Mouse (Mus musculus) embryonic facial prominence, embryonic 11.5 days (tissue): ENCODE measurements around the gene Wrap53. TPM values are rescaled to one million over a fixed set of nuclear protein-coding genes. Genes with fewer than 3 reads are reported as not detected.

Experiments
- ATAC-seq: fragments of 200-750 bp; cut with Nextera tagmentation; replicated peaks from 2 replicates; pipeline ENCODE4 v1.8.0; 2017; ENCODE audit warnings: low read depth; ENCODE audit not compliant: insufficient number of reproducible peaks, low FRiP score, low TSS enrichment
- DNase-seq: peaks from one replicate; pipeline ENCODE4 v3.0.0-alpha.2; 2015; ENCODE audit warnings: low spot score
- H3K27ac ChIP-seq: fragments of 300-500 bp; sonication (generic); replicated peaks from 2 replicates; pipeline ENCODE4 v1.5.1; 2014; ENCODE audit warnings: mild to moderate bottlenecking, low read depth, low read length, control low read depth
- H3K27me3 ChIP-seq: fragments of 300-500 bp; sonication (generic); 2 replicates; pipeline ENCODE4 v1.6.1; 2014; ENCODE audit warnings: mild to moderate bottlenecking, low read length, moderate library complexity, mixed read lengths; ENCODE audit not compliant: control insufficient read depth, insufficient read depth
- H3K36me3 ChIP-seq: fragments of 300-500 bp; sonication (generic); replicated peaks from 2 replicates; pipeline ENCODE4 v1.6.1; 2014; ENCODE audit warnings: low read depth, mild to moderate bottlenecking, low read length, moderate library complexity, mixed read lengths; ENCODE audit not compliant: control insufficient read depth, insufficient read depth
- H3K4me1 ChIP-seq: fragments of 300-500 bp; sonication (generic); 2 replicates; pipeline ENCODE4 v1.6.1; 2014; ENCODE audit warnings: low read length, mixed read lengths; ENCODE audit not compliant: control insufficient read depth, insufficient read depth
- H3K4me2 ChIP-seq: fragments of 300-500 bp; sonication (generic); 2 replicates; pipeline ENCODE4 v1.6.1; 2014; ENCODE audit warnings: low read depth, mild to moderate bottlenecking, control low read depth, low read length, moderate library complexity
- H3K4me3 ChIP-seq: fragments of 300-500 bp; sonication (generic); 2 replicates; pipeline ENCODE4 v1.5.1; 2014; ENCODE audit warnings: low read depth, low read length, control low read depth
- H3K9ac ChIP-seq: fragments of 300-500 bp; sonication (generic); replicated peaks from 2 replicates; pipeline ENCODE4 v1.6.1; 2014; ENCODE audit warnings: mild to moderate bottlenecking, control low read depth, low read length
- H3K9me3 ChIP-seq: fragments of 300-500 bp; sonication (generic); replicated peaks from 2 replicates; pipeline ENCODE4 v1.6.1; 2016; ENCODE audit warnings: mild to moderate bottlenecking, low read length, inconsistent platforms, mixed read lengths; ENCODE audit not compliant: control insufficient read depth
- WGBS: fragments of 180-500 bp; shearing (Covaris S2); extraction: QIAGEN DNeasy Blood & Tissue Kit; methylation state at CpG from one replicate; pipeline ENCODE4 v1.1.7; 2014; 5-methylcytosine and 5-hydroxymethylcytosine counted together
- polyA plus RNA-seq: library from polyadenylated mRNA; unstranded; fragments of >200 nt; fragmentation: Nextera tagmentation; extraction: Ambion mirVana; gene quantifications from 2 replicates; pipeline ENCODE4 v1.2.1, GENCODE M21; 2014

Wrap53 gene
- polyA plus RNA-seq, 1 experiment from 2014 or later: 40.2 TPM

- 67% methylated on average over 2 of the region's 2 CpGs for WGBS
- Histone ChIP-seq H3K27ac (peak overlapping the region; percentile 25; the same call in 1 of the 2 replicates), H3K4me3 (no peak overlapping the region; the same call in 1 of the 2 replicates)
These were observed 26.4 kb upstream of the Wrap53 start for GRCm38 (mm10) chr11:69606491-69606795.

GRCm38 (mm10) chr11:69605726-69606490 is 25.9 kb upstream of the Wrap53 start, which contains the start of gene Atp1b2:
Gene Atp1b2 (minus strand): TSS chr11:69605942.
- H3K4me1 ChIP-seq: no peaks in the 10 kb centered on the region; the same call in 1 of the 2 replicates
- DNase-seq: peak; percentile 81
- WGBS: 3% methylated on average over 32 of the region's 32 CpGs
- peak within 1 kb of the TSS; percentile 100 for H3K4me2 ChIP-seq
- no peaks in the 10 kb centered on the region for H3K36me3 ChIP-seq
- H3K9me3 ChIP-seq: no peaks in the 10 kb centered on the region
- ATAC-seq: peak; percentile 82
- H3K4me3 ChIP-seq: peak within 1 kb of the TSS; percentile 56
- H3K9ac ChIP-seq: peak within 1 kb of the TSS; percentile 64
- peak within 1 kb of the TSS; percentile 25; the same call in 1 of the 2 replicates for H3K27ac ChIP-seq
- H3K27me3 ChIP-seq: peaks cover 10% of the 10 kb centered on the region

More at GRCm38 (mm10) chr11:69606491-69606795, 26.4 kb upstream of the Wrap53 start:
- DNase-seq (no peak), ATAC-seq (no peak)
- H3K9me3 ChIP-seq: no peaks in the 10 kb centered on the region
- H3K36me3 ChIP-seq: no peaks in the 10 kb centered on the region
- peak overlapping the region; percentile 100; the same call in 1 of the 2 replicates for H3K4me2 ChIP-seq
- H3K27me3 ChIP-seq: peaks cover 10% of the 10 kb centered on the region
- H3K9ac ChIP-seq: no peak overlapping the region; the same call in 1 of the 2 replicates
- no peaks in the 10 kb centered on the region for H3K4me1 ChIP-seq

- ATAC-seq: peak; percentile 14; the same call in 1 of the 2 replicates
- H3K4me2 ChIP-seq: peak overlapping the region; percentile 100
- H3K27me3 ChIP-seq: peaks cover 10% of the 10 kb centered on the region
- no peaks in the 10 kb centered on the region for H3K9me3 ChIP-seq
- H3K27ac ChIP-seq: no peak overlapping the region
- H3K4me1 ChIP-seq: peaks cover 3% of the 10 kb centered on the region
- H3K4me3 ChIP-seq: peak overlapping the region; percentile 56
- peak overlapping the region; percentile 64 for H3K9ac ChIP-seq
- no peaks in the 10 kb centered on the region for H3K36me3 ChIP-seq
- under 1% methylated on average over 64 of the region's 73 CpGs for WGBS
- peak; percentile 18 for DNase-seq
These were observed 25.0 kb upstream of the Wrap53 start for GRCm38 (mm10) chr11:69604795-69605664.

GRCm38 (mm10) chr11:69604347-69604746 is 24.3 kb upstream of the Wrap53 start:
- ATAC-seq (no peak), DNase-seq (no peak)
- H3K27ac ChIP-seq: no peak overlapping the region
- H3K27me3 ChIP-seq: peaks cover 10% of the 10 kb centered on the region
- peak overlapping the region; percentile 64 for H3K9ac ChIP-seq
- H3K9me3 ChIP-seq: no peaks in the 10 kb centered on the region
- peak overlapping the region; percentile 56 for H3K4me3 ChIP-seq
- H3K36me3 ChIP-seq: no peaks in the 10 kb centered on the region
- H3K4me2 ChIP-seq: peak overlapping the region; percentile 100
- peaks cover 4% of the 10 kb centered on the region for H3K4me1 ChIP-seq
- 50% methylated on average over 3 of the region's 3 CpGs for WGBS

- Histone ChIP-seq H3K4me3 (no peak overlapping the region), H3K9me3 (no peaks in the 10 kb centered on the region), H3K27me3 (peaks cover 10% of the 10 kb centered on the region), H3K27ac (no peak overlapping the region), H3K36me3 (no peaks in the 10 kb centered on the region), H3K4me2 (no peak overlapping the region), H3K9ac (no peak overlapping the region), H3K4me1 (peaks cover 4% of the 10 kb centered on the region)
- DNase-seq: no peak
- 71% methylated on average over 8 of the region's 8 CpGs for WGBS
- ATAC-seq: no peak
These were observed 23.5 kb upstream of the Wrap53 start for GRCm38 (mm10) chr11:69603516-69603915.

- Histone ChIP-seq H3K4me3 (no peak overlapping the region), H3K9me3 (no peaks in the 10 kb centered on the region), H3K4me2 (no peak overlapping the region), H3K27me3 (peaks cover 10% of the 10 kb centered on the region), H3K27ac (no peak overlapping the region), H3K9ac (no peak overlapping the region), H3K36me3 (no peaks in the 10 kb centered on the region), H3K4me1 (peaks cover 4% of the 10 kb centered on the region)
- ATAC-seq (no peak), DNase-seq (no peak)
- 90% methylated on average over 3 of the region's 3 CpGs for WGBS
These were observed 21.7 kb upstream of the Wrap53 start for GRCm38 (mm10) chr11:69601768-69602167.

GRCm38 (mm10) chr11:69600098-69600497 is 20.0 kb upstream of the Wrap53 start:
- H3K36me3 ChIP-seq: no peaks in the 10 kb centered on the region
- H3K4me1 ChIP-seq: peaks cover 4% of the 10 kb centered on the region
- H3K4me3 ChIP-seq: no peak overlapping the region
- peaks cover 9% of the 10 kb centered on the region for H3K27me3 ChIP-seq
- H3K9me3 ChIP-seq: no peaks in the 10 kb centered on the region
- ATAC-seq (no peak), DNase-seq (peak; percentile 76)
- 7% methylated on average over 6 of the region's 6 CpGs for WGBS
- 0 out of 2 replicates have a peak overlapping the region, but pooled peaks have one; percentile 16 for H3K27ac ChIP-seq
- no peak overlapping the region; the same call in 1 of the 2 replicates for H3K9ac ChIP-seq
- H3K4me2 ChIP-seq: no peak overlapping the region
